Mouse (Mus musculus): ENCODE measurements at regions not wholly inside any gene's neighbourhood (a gene's known extent, or its start where the extent isn't known, plus 50 kb on each side); places are given as distances from the start of the nearest gene placed in this dataset.
"Not testable (repeated sequence)": the region's sequence is repeated elsewhere in the genome, so short reads cannot be mapped to it uniquely, and the experiment has no call there.

DNA sequence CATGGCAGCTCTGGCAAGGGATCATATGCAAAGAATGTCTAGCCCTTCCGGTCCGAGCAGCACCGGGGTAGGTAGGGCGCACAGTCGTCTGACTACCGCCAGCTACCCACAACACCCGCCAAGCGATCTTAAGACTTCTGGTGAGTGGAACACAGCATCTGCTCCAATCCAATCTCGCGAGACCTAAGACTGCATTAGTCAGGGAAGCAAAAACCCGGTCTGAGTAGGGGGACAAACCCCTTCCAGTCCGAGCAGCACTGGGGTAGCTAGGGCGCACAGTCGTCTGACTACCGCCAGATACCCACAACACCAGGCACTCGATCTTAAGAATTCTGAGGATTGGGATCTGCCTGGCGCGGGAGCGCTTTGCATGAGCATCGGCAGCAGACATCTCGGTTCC lies 57.1 kb downstream of the Nap1l2 start:
- DNase-seq (ENCODE audit: low spot score in 2 of 2): not testable (repeated sequence)

DNA sequence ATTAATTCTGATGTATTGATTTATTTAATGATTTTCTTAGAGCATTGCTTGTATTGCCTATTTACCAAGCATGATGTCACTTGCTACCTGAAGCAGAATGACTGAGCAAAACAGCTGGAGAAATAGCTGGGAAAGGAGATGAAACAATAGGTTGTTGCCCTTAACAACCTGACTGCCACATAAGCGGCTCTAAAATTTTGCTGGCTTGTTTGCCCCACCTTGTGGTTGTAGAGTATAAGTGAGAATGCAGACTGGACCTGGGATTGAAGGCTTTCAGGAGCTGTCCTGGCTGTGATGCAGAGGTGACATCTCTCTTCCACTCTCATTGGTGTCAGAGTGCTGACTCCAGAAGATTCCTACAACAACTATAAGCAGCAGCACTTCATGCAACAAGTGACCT lies 77.3 kb downstream of the Nap1l2 start:
- DNase-seq (ENCODE audit: low spot score in 2 of 2): peak; percentile 7 to 22

DNA sequence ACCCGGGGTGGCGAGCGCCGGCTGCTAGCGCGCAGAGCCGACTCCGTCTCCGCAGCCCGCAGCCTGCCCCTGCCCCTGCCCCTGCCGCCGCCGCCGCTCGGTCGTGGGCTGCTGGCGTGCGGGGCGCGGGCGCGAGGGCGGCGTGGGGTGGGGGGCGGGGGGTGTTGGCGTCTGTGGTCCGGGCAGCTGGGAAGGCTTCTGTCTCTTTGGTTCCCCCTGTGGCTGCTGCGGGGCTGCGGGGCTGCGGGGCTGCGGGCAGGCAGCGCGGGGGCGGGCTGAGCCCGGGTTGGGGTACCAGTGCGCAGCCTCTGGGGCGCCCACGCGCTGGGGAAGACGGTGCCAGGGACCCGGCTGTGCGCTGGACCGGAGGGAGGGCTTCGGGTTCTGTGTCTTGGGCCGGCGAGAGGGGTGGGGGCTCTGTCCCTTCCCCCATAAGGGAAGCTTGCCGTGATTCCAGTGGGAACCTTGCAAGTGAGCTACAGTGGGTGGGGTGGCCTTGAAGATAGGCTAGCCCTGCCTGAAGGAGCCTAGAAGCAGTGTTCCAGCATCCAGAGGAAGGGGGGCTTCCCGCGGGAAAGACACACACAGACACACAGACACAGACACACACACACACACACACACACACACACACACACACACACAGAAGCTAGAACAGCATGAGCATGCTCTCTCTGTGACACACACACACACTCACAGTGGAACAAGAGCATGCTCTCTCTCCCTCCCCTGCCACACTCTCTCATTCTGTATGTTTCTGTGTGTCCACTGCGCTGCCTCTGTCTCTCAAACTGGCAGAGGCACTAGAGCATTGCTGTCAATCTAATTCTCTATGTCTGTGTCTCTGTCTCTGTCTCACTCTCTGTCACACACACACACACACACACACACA lies 118.5 kb downstream of the Nap1l2 start:
- peak in 1 of 2 experiments; percentile 7 for DNase-seq (ENCODE audit: low spot score in 2 of 2)

DNA sequence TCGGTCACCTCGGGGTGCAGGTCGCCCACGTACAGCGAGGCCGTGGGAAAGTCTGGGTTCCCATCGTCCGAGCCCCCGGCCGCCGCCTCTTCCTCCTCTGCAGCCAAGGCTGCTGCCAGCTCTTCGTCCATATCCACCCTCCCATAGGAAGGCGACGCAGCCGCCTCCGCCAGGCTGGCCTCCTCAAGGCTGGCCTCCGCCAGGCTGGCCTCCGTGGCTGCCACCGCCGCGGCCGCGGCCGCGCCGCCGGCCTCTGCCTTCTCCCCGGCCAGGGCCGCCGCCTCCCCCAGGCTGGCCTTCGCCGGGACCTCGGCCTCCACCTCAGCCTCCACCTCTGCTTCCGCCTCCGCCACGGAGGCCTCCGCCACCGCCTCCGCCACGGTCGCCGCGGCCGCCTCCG lies 119.3 kb downstream of the Nap1l2 start:
- not testable (repeated sequence) for DNase-seq (ENCODE audit: low spot score in 2 of 2)

DNA sequence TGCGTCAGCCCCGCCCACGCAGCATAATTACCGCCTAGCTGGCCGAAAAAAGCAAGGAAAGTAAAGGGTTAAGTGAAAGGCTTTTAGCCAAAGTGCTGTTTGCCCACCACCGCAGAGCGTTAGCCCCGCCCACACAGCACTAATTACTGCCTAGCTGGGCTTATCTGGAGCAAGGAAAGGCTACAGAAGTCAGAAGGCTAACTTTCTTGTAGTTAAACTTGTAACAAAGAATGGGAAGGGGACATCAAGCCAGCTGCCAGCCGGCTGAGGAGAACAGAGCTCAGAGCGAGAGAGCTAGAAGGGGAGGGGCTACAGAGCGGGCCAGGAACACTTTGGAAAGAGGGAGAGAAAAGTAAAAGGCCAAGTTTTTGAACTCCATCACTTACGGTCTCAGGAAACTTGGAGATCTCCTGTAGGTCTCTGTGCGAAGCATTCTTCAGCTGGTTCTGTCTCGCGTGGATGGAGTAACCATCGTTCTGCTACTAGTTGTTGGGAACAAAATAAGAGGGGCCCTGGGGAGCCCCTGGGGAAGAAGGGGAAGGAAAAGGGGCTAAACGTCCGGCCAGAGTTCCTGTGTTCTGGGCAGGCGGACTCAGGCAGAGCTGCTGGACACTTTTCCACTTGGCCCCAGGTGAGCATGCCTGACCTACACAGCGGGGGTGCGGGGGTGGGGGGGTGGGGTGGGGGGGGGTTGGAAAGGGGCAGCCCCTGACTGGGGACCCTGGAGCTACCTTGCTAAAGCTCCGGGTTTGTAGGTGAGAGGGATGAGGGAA lies 98.3 kb downstream of the 1700018G05Rik start:
- DNase-seq (ENCODE audit: low spot score in 2 of 2): no peak

DNA sequence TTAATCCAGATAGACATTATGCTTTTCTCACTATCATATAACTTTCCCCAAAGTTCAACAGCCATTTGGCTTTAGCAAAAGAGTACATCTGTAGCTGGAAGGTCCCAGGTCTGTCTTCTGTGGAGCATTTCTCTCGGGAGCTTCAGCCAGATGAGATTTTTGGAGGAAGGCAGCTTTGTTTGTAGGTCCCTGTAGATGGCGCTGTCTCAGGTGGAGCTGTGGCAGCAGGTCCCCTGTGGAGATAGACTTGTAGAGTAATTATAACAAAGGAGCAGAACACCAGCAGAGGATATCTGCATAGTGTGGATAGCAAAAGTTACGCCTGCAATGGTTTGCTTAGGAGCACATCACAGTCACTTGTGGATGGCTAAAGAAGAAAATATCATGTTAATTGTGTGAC lies 97.3 kb downstream of the 1700018G05Rik start:
- DNase-seq (ENCODE audit: low spot score in 2 of 2): peak in 1 of 2 experiments; percentile 3

DNA sequence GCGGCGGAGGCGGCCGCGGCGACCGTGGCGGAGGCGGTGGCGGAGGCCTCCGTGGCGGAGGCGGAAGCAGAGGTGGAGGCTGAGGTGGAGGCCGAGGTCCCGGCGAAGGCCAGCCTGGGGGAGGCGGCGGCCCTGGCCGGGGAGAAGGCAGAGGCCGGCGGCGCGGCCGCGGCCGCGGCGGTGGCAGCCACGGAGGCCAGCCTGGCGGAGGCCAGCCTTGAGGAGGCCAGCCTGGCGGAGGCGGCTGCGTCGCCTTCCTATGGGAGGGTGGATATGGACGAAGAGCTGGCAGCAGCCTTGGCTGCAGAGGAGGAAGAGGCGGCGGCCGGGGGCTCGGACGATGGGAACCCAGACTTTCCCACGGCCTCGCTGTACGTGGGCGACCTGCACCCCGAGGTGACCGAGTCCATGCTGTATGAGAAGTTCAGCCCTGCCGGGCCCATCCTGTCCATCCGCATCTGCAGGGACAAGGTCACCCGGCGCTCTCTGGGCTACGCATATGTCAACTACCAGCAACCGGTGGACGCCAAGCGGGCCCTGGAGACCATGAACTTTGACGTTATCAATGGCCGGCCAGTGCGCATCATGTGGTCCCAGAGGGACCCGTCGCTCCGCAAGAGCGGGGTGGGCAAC lies 85.4 kb downstream of the 1700018G05Rik start:
- not testable (repeated sequence) for DNase-seq (ENCODE audit: low spot score in 2 of 2)

DNA sequence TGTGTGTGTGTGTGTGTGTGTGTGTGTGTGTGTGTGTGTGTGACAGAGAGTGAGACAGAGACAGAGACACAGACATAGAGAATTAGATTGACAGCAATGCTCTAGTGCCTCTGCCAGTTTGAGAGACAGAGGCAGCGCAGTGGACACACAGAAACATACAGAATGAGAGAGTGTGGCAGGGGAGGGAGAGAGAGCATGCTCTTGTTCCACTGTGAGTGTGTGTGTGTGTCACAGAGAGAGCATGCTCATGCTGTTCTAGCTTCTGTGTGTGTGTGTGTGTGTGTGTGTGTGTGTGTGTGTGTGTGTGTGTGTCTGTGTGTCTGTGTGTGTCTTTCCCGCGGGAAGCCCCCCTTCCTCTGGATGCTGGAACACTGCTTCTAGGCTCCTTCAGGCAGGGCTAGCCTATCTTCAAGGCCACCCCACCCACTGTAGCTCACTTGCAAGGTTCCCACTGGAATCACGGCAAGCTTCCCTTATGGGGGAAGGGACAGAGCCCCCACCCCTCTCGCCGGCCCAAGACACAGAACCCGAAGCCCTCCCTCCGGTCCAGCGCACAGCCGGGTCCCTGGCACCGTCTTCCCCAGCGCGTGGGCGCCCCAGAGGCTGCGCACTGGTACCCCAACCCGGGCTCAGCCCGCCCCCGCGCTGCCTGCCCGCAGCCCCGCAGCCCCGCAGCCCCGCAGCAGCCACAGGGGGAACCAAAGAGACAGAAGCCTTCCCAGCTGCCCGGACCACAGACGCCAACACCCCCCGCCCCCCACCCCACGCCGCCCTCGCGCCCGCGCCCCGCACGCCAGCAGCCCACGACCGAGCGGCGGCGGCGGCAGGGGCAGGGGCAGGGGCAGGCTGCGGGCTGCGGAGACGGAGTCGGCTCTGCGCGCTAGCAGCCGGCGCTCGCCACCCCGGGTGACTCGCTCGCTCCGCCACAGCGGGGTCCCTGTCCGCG lies 84.4 kb downstream of the 1700018G05Rik start:
- DNase-seq (ENCODE audit: low spot score in 2 of 2): not testable (repeated sequence)

DNA sequence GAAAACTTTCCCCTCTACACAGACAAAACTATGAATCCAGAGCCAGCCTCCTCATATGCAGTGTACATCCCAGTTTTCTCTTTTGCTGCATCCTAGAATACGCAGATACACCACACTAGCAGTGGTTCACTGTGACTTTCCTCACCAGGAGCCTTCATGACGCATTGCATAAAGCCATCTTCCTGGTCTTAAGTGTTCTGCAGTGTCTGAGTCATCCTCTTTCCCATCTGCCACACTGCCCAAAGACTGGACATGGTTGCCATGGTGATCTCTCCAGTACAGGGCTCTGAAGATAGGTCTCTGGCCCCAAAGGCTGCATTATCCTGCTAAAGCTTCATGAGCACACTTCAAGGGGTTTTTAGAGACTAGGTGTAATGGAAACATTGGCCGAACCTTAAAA lies 65.8 kb downstream of the 1700018G05Rik start:
- DNase-seq (ENCODE audit: low spot score in 2 of 2): not testable (repeated sequence)
